Mouse (Mus musculus) stomach, embryonic 14.5 days (tissue): Measurements from ENCODE around the gene Creb5. TPM values are rescaled to one million over a fixed set of nuclear protein-coding genes. Genes with fewer than 3 reads are reported as not detected.

ENCODE experiments used
- ATAC-seq: fragments of 200-750 bp; cut with Nextera tagmentation; 2 replicates; pipeline ENCODE4 v1.8.0; 2017; ENCODE audit warnings: low read depth, moderate TSS enrichment; ENCODE audit not compliant: insufficient number of reproducible peaks, insufficient read depth, low FRiP score
- H3K27ac ChIP-seq: fragments of 300-500 bp; sonication (generic); 2 replicates; pipeline ENCODE4 v1.5.1; 2014; ENCODE audit warnings: mild to moderate bottlenecking, low read length, moderate library complexity, mixed read lengths
- H3K27me3 ChIP-seq: fragments of 300-500 bp; sonication (generic); 2 replicates; pipeline ENCODE4 v1.6.1; 2014; ENCODE audit warnings: low read length, control low read depth, mixed read lengths; ENCODE audit not compliant: control insufficient read depth, insufficient read depth
- H3K36me3 ChIP-seq: fragments of 300-500 bp; sonication (generic); 2 replicates; pipeline ENCODE4 v1.6.1; 2014; ENCODE audit warnings: mild to moderate bottlenecking, control low read depth, low read length, moderate library complexity, mixed read lengths; ENCODE audit not compliant: control insufficient read depth, insufficient read depth
- H3K4me1 ChIP-seq: fragments of 300-500 bp; sonication (generic); 2 replicates; pipeline ENCODE4 v1.6.1; 2014; ENCODE audit warnings: low read length, control low read depth, mixed read lengths; ENCODE audit not compliant: control insufficient read depth, insufficient read depth
- H3K4me2 ChIP-seq: fragments of 300-500 bp; sonication (generic); replicated peaks from 2 replicates; pipeline ENCODE4 v1.6.1; 2014; ENCODE audit warnings: low read depth, low read length, control low read depth
- H3K4me3 ChIP-seq: fragments of 300-500 bp; sonication (generic); 2 replicates; pipeline ENCODE4 v1.5.1; 2014; ENCODE audit warnings: low read depth, low read length, control low read depth
- H3K9ac ChIP-seq: fragments of 300-500 bp; sonication (generic); replicated peaks from 2 replicates; pipeline ENCODE4 v1.6.1; 2014; ENCODE audit warnings: low read depth, mild to moderate bottlenecking, control low read depth, low read length, moderate library complexity, mixed read lengths
- H3K9me3 ChIP-seq: fragments of 300-500 bp; sonication (generic); 2 replicates; pipeline ENCODE4 v1.6.1; 2016; ENCODE audit warnings: low read depth, low read length, control low read depth; ENCODE audit not compliant: control insufficient read depth
- WGBS: fragments of 180-500 bp; shearing (Covaris S2); extraction: QIAGEN DNeasy Blood & Tissue Kit; methylation state at CpG from one replicate; pipeline ENCODE4 v1.1.7; 2014; 5-methylcytosine and 5-hydroxymethylcytosine counted together
- polyA plus RNA-seq: library from polyadenylated mRNA; unstranded; fragments of >200 nt; fragmentation: Nextera tagmentation; extraction: Ambion mirVana; gene quantifications from 2 replicates; pipeline ENCODE4 v1.2.1, GENCODE M21; 2014

Gene Creb5
- polyA plus RNA-seq, 1 experiment from 2014 or later: 10.2 TPM

GRCm38 (mm10) chr6:53456111-53456510 is 169.0 kb downstream of the Creb5 start:
- Histone ChIP-seq H3K9me3 (no peaks in the 10 kb centered on the region), H3K4me3 (no peak overlapping the region), H3K36me3 (no peaks in the 10 kb centered on the region), H3K4me1 (peaks cover 21% of the 10 kb centered on the region), H3K4me2 (no peak overlapping the region), H3K9ac (no peak overlapping the region), H3K27ac (no peak overlapping the region), H3K27me3 (no peaks in the 10 kb centered on the region)
- 82% methylated on average over 5 of the region's 5 CpGs for WGBS
- ATAC-seq: no peak

DNA sequence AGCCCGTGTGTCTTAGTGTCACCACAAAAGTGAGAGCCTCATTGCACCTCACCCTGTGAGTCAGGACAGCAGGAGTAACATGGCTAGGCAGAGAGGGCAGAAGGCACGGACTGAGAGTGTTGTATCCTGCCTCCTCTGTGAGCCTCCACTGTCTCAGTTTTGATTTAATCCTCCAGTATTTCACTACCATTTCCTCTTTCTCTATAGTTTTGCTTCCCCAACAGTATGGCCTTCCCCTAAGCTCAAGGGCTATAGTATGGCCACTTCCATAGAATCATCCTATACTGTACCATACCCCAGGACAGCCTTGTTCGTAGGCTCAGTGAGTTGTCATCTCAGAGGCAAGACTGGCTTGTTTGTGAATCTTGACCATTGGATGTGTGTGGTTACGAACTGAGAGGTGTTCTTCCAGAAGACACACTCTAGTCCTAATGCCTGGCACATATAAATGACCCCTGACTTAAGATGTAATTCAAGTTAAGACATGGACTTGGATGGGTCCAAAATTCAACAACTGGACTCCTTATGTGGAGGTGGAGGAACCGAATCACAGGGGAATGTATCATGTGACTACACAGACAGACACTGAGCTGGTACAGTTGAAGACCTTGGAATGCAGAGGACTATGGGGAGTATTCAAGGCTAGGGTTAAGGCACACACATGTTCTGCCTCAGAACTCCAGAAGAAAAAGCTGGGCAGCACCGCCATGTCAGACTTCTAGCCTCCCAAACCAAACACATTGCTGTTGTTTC is 173.1 kb downstream of the Creb5 start:
- 88% methylated on average over 6 of the region's 6 CpGs for WGBS

DNA sequence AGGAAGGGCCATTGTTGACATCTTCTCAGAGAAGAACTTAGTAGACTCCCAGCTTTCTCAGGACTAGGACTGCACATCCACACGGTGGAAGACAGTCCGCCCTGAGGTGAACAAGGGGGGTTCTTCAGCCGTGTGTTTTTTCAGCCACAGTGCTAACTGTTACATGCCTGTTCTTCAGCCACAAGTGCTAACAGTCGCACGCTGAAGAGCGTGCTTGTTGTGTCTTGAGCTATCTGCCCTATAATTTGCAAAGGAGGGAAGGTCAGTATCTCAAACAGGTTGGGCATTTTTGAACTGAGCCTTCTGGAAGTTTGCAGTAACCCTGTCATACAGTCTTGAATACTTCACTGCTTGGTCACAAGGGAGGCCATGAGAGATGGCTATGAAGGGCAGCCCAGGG is 174.0 kb downstream of the Creb5 start:
- H3K4me2 ChIP-seq: no peak overlapping the region
- H3K27ac ChIP-seq: no peak overlapping the region
- H3K9ac ChIP-seq: no peak overlapping the region
- no peak overlapping the region for H3K4me3 ChIP-seq
- ATAC-seq: no peak
- WGBS: 90% methylated on average over 6 of the region's 6 CpGs
- peaks cover 12% of the 10 kb centered on the region for H3K4me1 ChIP-seq
- H3K36me3 ChIP-seq: no peaks in the 10 kb centered on the region
- no peaks in the 10 kb centered on the region for H3K9me3 ChIP-seq
- no peaks in the 10 kb centered on the region for H3K27me3 ChIP-seq

More for the DNA sequence above, 173.1 kb downstream of the Creb5 start:
- H3K4me2 ChIP-seq: no peak overlapping the region
- no peak for ATAC-seq
- peaks cover 12% of the 10 kb centered on the region for H3K4me1 ChIP-seq
- H3K27ac ChIP-seq: no peak overlapping the region
- no peaks in the 10 kb centered on the region for H3K27me3 ChIP-seq
- no peak overlapping the region for H3K4me3 ChIP-seq
- H3K9me3 ChIP-seq: no peaks in the 10 kb centered on the region
- no peak overlapping the region for H3K9ac ChIP-seq
- H3K36me3 ChIP-seq: no peaks in the 10 kb centered on the region

DNA sequence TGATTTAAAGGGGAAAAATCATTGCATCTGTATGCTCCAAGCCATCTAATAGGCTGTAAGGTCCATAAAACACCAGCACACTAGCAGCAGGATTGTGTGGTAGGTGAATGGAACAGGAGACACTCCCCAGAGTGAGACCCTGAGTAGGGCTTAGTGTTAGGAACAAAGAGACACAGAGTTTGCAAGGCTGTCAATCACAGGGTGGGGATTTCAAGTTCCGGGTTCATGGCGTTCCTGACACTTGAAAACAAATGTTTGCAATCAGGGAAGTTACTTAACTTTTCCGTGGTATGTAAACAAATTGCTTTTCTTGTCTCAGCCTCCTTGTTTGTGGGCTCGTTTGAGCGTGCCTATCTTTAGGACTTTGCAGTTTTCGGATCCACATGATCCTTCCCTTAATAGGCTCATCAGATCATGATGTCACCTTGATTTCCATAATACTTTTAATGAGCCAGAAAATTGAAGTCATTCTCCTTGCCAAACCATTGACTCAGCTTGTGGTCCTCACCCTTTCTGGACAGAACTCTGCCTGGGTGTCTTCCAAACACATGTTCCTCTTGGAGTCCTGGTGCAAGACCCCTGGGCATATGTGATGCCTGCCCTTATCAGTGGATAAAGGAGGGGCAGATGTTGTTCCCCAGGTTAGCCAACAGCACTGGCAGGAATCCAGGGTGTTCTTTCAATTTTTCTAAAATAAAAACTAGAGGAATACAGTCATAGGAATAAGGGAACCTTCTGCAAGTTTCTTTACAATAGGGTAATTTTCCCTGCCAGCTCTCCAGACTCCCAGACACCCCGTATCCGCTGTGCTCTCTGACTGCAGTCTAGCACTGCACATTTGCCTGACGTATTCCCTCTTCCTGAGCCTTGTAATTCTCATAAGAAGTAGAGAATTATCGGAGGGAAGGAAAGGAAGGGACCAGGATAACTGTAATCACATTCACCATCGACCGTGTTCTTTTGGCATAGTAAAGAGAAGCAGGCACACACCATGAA is 175.0 kb downstream of the Creb5 start:
- Histone ChIP-seq H3K4me3 (no peak overlapping the region), H3K27me3 (no peaks in the 10 kb centered on the region), H3K4me2 (no peak overlapping the region), H3K4me1 (peaks cover 12% of the 10 kb centered on the region), H3K9ac (no peak overlapping the region), H3K36me3 (no peaks in the 10 kb centered on the region), H3K9me3 (no peaks in the 10 kb centered on the region), H3K27ac (no peak overlapping the region)
- 59% methylated on average over 12 of the region's 12 CpGs for WGBS
- ATAC-seq: no peak

DNA sequence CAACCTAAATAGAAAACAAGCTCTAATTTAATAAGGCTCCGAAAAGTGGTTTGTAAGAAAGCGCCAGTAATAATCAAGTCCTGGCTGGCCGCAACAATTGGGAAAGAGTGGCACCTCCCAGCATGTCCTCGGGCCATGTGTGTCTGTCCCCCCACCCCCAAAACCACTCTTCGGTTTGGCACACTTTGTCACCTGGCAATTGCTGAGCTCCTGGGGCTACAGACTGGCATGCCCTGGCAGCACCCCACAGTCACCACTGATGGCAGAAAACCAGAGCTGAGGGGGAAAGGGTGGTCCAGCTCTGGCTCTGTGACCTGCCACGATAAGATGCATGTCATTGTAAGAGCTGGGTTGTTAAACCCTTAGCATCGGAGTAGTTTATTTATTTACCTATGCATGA is 175.7 kb downstream of the Creb5 start:
- Histone ChIP-seq H3K4me3 (no peak overlapping the region), H3K27me3 (no peaks in the 10 kb centered on the region), H3K36me3 (no peaks in the 10 kb centered on the region), H3K4me2 (no peak overlapping the region), H3K9me3 (no peaks in the 10 kb centered on the region), H3K4me1 (peaks cover 9% of the 10 kb centered on the region), H3K9ac (no peak overlapping the region), H3K27ac (no peak overlapping the region)
- 70% methylated on average over 7 of the region's 7 CpGs for WGBS
- no peak for ATAC-seq

DNA sequence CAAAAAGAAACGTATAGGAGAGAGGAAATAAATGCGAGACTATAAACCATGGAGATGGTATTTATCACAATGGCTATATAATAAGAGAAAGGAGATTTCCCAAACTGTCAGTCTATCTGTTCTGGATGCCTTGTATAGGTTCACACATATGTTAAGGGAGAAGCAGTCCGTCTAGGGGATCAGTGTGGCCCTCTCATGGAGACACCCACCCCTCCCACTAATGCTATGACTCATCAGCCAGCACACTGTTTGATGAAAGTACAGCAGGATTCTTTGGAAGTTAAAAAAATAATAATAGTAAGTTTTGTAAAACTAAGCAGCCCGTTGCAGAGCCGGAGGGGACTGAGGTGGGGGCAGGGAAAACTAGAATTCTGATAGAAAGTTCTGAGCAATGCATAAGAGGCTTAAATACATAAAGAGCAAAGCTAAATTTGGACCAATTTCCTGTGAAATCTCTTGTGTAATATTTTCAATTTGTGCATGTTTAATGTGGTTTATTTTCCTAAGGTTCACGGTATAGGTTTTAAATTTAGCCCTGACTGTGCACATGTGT is 176.3 kb downstream of the Creb5 start:
- no peaks in the 10 kb centered on the region for H3K36me3 ChIP-seq
- no peaks in the 10 kb centered on the region for H3K9me3 ChIP-seq
- no peak for ATAC-seq
- 59% methylated on average over 6 of the region's 6 CpGs for WGBS
- H3K4me1 ChIP-seq: peaks cover 3% of the 10 kb centered on the region
- no peak overlapping the region for H3K27ac ChIP-seq
- H3K4me2 ChIP-seq: no peak overlapping the region
- H3K27me3 ChIP-seq: no peaks in the 10 kb centered on the region
- H3K4me3 ChIP-seq: no peak overlapping the region
- H3K9ac ChIP-seq: no peak overlapping the region

DNA sequence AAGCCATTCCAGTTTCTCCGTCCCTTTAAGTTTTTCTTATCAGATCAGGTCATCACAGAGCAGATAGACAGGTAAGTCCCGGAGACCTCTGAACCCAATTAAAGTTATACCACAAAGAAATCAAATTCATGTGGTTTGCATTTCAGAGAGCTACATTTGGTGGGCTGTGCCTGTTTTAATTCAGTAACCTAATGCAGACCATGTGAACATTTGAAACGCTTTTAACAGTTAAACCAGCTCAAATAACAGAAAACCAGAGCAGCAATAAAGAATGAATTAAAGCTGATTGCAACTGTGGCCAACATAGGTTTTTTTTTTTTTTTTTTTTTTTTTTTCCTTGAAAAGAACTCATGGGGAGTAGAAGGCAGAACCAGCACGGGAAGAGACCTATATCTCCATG is 182.1 kb downstream of the Creb5 start:
- no peak overlapping the region for H3K4me2 ChIP-seq
- no peak overlapping the region for H3K9ac ChIP-seq
- ATAC-seq: peak; percentile 23; the same call in 1 of the 2 replicates
- no peaks in the 10 kb centered on the region for H3K9me3 ChIP-seq
- no peaks in the 10 kb centered on the region for H3K36me3 ChIP-seq
- no peak overlapping the region for H3K27ac ChIP-seq
- H3K27me3 ChIP-seq: no peaks in the 10 kb centered on the region
- 58% methylated on average over 4 of the region's 4 CpGs for WGBS
- peaks cover 19% of the 10 kb centered on the region; the same call in 1 of the 2 replicates for H3K4me1 ChIP-seq
- H3K4me3 ChIP-seq: no peak overlapping the region

DNA sequence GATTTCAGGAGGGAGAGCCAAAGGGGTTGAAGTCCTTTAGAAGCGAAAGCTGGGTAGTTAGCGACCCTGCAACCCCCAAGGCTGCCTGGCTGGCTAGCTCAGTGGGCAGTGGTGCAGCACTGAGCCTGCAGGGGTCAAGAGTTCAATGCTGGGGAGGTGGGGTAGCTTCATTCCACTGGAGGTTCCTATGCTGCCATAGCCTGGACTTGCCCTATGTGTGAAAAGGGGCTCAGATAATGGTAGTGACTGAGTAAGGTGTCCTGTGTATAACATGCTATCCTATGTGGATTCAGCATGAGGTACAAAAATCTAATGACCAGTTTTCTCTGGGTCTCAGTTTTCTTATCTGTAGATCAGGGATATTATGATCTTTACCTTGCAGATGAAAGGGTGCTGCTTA is 182.6 kb downstream of the Creb5 start:
- Histone ChIP-seq H3K9me3 (no peaks in the 10 kb centered on the region), H3K27ac (no peak overlapping the region), H3K4me3 (no peak overlapping the region), H3K4me2 (no peak overlapping the region), H3K27me3 (no peaks in the 10 kb centered on the region), H3K4me1 (peaks cover 19% of the 10 kb centered on the region; the same call in 1 of the 2 replicates), H3K9ac (no peak overlapping the region), H3K36me3 (no peaks in the 10 kb centered on the region)
- peak; percentile 14; the same call in 1 of the 2 replicates for ATAC-seq
- WGBS: 56% methylated on average over 2 of the region's 2 CpGs
